Mouse (Mus musculus) heart, embryonic 14.5 days (tissue): ENCODE measurements around the gene Gpc5. TPM values are rescaled to one million over a fixed set of nuclear protein-coding genes. Genes with fewer than 3 reads are reported as not detected.

ENCODE experiments used
- ATAC-seq: fragments of 200-750 bp; cut with Nextera tagmentation; 2 replicates; pipeline ENCODE4 v1.8.0; 2017; ENCODE audit warnings: low read depth, moderate TSS enrichment; ENCODE audit not compliant: insufficient number of reproducible peaks, insufficient read depth, low FRiP score
- H3K27ac ChIP-seq, 2 experiments: fragments of 200-500 bp in 1 of 2; fragments of 300-500 bp in 1 of 2; sonication (generic) in 1 of 2; replicated peaks in 1 of 2; 2 replicates each; pipeline ENCODE4 v1.5.1; 2012 to 2014; ENCODE audit warnings: low read depth in 2 of 2, low read length in 2 of 2, control low read depth in 1 of 2, mild to moderate bottlenecking in 1 of 2, mixed read lengths in 1 of 2; ENCODE audit not compliant: control insufficient read depth in 1 of 2, insufficient read depth in 1 of 2
- H3K27me3 ChIP-seq: fragments of 300-500 bp; sonication (generic); 2 replicates; pipeline ENCODE4 v1.6.1; 2014; ENCODE audit warnings: mild to moderate bottlenecking, low read length, control low read depth; ENCODE audit not compliant: control insufficient read depth, insufficient read depth
- H3K36me3 ChIP-seq: fragments of 300-500 bp; sonication (generic); 2 replicates; pipeline ENCODE4 v1.6.1; 2014; ENCODE audit warnings: mild to moderate bottlenecking, control low read depth, low read length, mixed read lengths; ENCODE audit not compliant: control insufficient read depth, insufficient read depth
- H3K4me1 ChIP-seq, 2 experiments: fragments of 200-500 bp in 1 of 2; fragments of 300-500 bp in 1 of 2; sonication (generic) in 1 of 2; 2 replicates each; pipeline ENCODE4 v1.6.1; 2012 to 2014; ENCODE audit warnings: low read length in 2 of 2, control low read depth in 1 of 2, mixed read lengths in 1 of 2; ENCODE audit not compliant: control insufficient read depth in 2 of 2, insufficient read depth in 2 of 2
- H3K4me2 ChIP-seq: fragments of 300-500 bp; sonication (generic); 2 replicates; pipeline ENCODE4 v1.6.1; 2014; ENCODE audit warnings: mild to moderate bottlenecking, low read length
- H3K4me3 ChIP-seq, 2 experiments: fragments of 200-500 bp in 1 of 2; fragments of 300-500 bp in 1 of 2; sonication (generic) in 1 of 2; 2 replicates each; pipeline ENCODE4 v1.5.1; 2012 to 2014; ENCODE audit warnings: low read length in 2 of 2, mild to moderate bottlenecking in 2 of 2, control low read depth in 1 of 2, low read depth in 1 of 2, moderate library complexity in 1 of 2; ENCODE audit not compliant: control insufficient read depth in 1 of 2, insufficient read depth in 1 of 2
- H3K9ac ChIP-seq: fragments of 300-500 bp; sonication (generic); 2 replicates; pipeline ENCODE4 v1.6.1; 2014; ENCODE audit warnings: mild to moderate bottlenecking, low read length
- H3K9me3 ChIP-seq: fragments of 300-500 bp; sonication (generic); 2 replicates; pipeline ENCODE4 v1.6.1; 2016; ENCODE audit warnings: low read length, control low read depth; ENCODE audit not compliant: control insufficient read depth
- whole genome bisulfite sequencing: fragments of 180-500 bp; shearing (Covaris S2); extraction: QIAGEN DNeasy Blood & Tissue Kit; methylation state at CpG from one replicate; pipeline ENCODE4 v1.1.7; 2014; 5-methylcytosine and 5-hydroxymethylcytosine counted together
- polyA plus RNA-seq: library from polyadenylated mRNA; unstranded; fragments of >200 nt; fragmentation: Nextera tagmentation; extraction: Ambion mirVana; gene quantifications from 2 replicates; pipeline ENCODE4 v1.2.1, GENCODE M21; 2014

The Gpc5 gene
- polyA plus RNA-seq, 1 experiment from 2014 or later: 0.32 TPM

DNA sequence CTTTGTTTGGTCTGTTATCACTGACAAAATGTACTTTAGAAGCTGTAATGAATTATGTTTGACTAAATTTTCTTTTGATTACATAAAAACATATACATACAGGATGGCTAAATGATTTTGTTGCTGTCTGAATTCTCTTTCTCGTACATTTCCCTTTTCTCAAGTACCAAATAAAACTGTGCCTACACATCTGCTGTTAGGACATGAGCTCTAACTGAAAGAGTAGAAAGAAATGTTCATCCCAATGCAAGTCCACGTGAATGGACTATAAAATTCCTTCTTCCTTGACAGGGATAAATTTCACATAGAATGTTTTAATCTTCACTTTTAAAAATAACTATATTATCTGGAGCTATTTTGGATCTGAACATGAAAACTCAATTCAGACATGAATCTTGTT, 751.8 kb downstream of the Gpc5 start:
- no peaks in the 10 kb centered on the region for H3K9me3 ChIP-seq
- no peaks in the 10 kb centered on the region for H3K4me1 ChIP-seq
- no peaks in the 10 kb centered on the region for H3K36me3 ChIP-seq
- H3K4me2 ChIP-seq: no peak overlapping the region
- H3K9ac ChIP-seq: no peak overlapping the region
- H3K27ac ChIP-seq: no peak overlapping the region
- H3K27me3 ChIP-seq: no peaks in the 10 kb centered on the region
- no peak overlapping the region for H3K4me3 ChIP-seq
- 64% methylated on average over 2 of the region's 2 CpGs for WGBS
- no peak for ATAC-seq

DNA sequence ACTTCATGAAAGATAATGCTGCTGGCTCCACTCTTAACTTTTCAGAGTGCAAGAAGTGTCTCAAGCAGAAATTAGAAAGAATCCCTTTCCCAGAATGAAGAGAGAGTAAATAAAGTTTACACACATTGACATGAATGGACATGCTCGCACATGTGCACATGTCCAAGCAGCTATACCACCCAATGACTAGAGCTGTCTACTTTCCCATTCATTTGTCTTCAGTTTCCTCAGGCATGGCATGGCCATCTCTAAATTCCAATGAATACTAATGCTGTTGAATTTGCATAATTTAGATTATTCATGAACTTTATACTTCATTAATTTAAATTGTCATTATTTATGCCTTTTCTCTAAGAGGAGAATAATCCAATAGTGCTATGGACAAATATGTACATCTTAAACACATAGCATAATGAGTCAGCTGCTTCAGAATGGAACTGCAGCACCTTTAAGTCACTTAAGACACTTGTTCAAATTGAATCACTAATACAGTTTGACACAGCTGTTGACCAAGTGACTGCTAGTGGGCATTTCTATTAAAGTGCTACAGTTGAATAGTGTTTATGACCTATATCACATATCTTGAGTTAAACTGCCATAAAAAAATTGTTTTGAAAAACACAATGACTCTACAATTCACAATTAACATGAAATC, 752.9 kb downstream of the Gpc5 start:
- no peak for ATAC-seq
- WGBS: 94% methylated on average over 1 of the region's 1 CpGs
- Histone ChIP-seq H3K9ac (no peak overlapping the region), H3K27ac (no peak overlapping the region), H3K4me3 (no peak overlapping the region), H3K27me3 (no peaks in the 10 kb centered on the region), H3K9me3 (no peaks in the 10 kb centered on the region), H3K36me3 (no peaks in the 10 kb centered on the region), H3K4me1 (no peaks in the 10 kb centered on the region), H3K4me2 (no peak overlapping the region)

DNA sequence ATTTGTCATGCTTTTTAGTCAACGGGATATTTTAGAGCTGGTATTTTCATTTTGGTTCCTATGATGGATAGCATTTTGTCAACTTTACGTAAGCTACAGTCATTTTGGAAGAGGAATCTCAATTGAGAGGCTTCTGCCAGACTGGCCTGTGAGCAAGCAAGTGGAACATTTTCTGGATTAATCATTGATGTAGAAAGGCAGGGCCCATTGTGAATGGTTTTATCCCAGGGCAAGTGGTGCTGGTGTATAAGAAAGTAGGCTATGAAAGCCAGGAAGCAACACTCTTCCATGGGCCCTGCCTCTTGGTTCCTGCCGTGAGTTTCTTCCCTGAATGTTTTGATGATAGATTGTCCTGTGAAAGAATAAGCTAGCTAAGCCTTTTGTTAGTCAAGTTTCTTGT, 777.1 kb downstream of the Gpc5 start:
- no peak overlapping the region for H3K27ac ChIP-seq
- 76% methylated on average over 3 of the region's 3 CpGs for WGBS
- no peaks in the 10 kb centered on the region for H3K36me3 ChIP-seq
- H3K27me3 ChIP-seq: no peaks in the 10 kb centered on the region
- ATAC-seq: no peak
- no peak overlapping the region for H3K4me2 ChIP-seq
- H3K9me3 ChIP-seq: no peaks in the 10 kb centered on the region
- H3K4me1 ChIP-seq: no peaks in the 10 kb centered on the region
- no peak overlapping the region for H3K4me3 ChIP-seq
- no peak overlapping the region for H3K9ac ChIP-seq

- H3K27ac ChIP-seq: no peak overlapping the region
- 78% methylated on average over 1 of the region's 1 CpGs for WGBS
- H3K27me3 ChIP-seq: no peaks in the 10 kb centered on the region
- H3K36me3 ChIP-seq: no peaks in the 10 kb centered on the region
- H3K9me3 ChIP-seq: no peaks in the 10 kb centered on the region
- H3K4me3 ChIP-seq: no peak overlapping the region
- H3K4me2 ChIP-seq: no peak overlapping the region
- H3K9ac ChIP-seq: no peak overlapping the region
- ATAC-seq: no peak
- H3K4me1 ChIP-seq: no peaks in the 10 kb centered on the region
Measured at GRCm38 (mm10) chr14:115976062-115976461, 884.0 kb downstream of the Gpc5 start.

DNA sequence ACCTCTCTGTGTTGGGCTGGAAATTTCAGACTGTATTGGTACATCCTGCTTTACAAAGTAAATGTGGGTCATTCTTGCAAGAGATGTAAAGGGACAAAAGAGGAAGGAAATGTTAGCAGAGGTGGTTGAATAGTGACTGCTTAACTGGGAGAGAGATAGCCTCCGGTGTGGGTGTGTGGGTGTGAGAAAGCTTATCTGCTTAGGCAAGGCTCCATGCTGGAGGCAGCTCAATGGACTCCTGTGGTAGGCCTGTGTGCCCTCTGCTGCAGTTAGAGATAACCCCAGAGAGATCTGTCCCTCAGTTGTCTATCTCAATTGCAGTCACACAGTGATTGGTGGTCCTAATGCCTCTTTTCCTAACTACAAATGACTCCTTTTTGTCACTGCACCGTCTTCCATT, 887.2 kb downstream of the Gpc5 start:
- no peak overlapping the region for H3K4me3 ChIP-seq
- no peaks in the 10 kb centered on the region for H3K9me3 ChIP-seq
- no peak overlapping the region for H3K4me2 ChIP-seq
- no peaks in the 10 kb centered on the region for H3K36me3 ChIP-seq
- no peak for ATAC-seq
- 9% methylated on average over 2 of the region's 2 CpGs for WGBS
- no peaks in the 10 kb centered on the region for H3K27me3 ChIP-seq
- no peak overlapping the region for H3K9ac ChIP-seq
- H3K4me1 ChIP-seq: no peaks in the 10 kb centered on the region
- H3K27ac ChIP-seq: no peak overlapping the region

DNA sequence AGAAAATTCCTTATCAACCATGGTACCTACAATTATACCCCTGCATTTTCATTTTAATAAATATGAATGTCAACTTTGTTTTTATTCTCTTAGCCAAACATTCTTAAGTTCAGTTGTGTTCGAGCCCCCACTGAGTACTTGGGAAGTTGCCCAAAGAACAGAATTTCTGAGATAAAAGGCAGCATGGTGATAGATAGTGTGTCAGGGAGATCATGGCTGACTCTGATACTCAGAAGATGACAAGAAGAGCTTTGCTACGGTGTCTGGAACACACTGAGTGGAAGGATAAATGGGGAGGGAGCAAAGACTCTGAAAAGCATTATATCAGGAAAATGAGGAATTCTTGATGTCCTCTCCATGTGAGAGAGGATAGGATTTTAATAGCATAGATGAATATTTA, 898.7 kb downstream of the Gpc5 start:
- no peaks in the 10 kb centered on the region for H3K27me3 ChIP-seq
- H3K4me1 ChIP-seq: no peaks in the 10 kb centered on the region
- H3K9me3 ChIP-seq: no peaks in the 10 kb centered on the region
- H3K36me3 ChIP-seq: no peaks in the 10 kb centered on the region
- no peak for ATAC-seq
- H3K27ac ChIP-seq: no peak overlapping the region
- H3K4me2 ChIP-seq: no peak overlapping the region
- no peak overlapping the region for H3K9ac ChIP-seq
- no peak overlapping the region for H3K4me3 ChIP-seq
- 42% methylated on average over 2 of the region's 2 CpGs for WGBS

DNA sequence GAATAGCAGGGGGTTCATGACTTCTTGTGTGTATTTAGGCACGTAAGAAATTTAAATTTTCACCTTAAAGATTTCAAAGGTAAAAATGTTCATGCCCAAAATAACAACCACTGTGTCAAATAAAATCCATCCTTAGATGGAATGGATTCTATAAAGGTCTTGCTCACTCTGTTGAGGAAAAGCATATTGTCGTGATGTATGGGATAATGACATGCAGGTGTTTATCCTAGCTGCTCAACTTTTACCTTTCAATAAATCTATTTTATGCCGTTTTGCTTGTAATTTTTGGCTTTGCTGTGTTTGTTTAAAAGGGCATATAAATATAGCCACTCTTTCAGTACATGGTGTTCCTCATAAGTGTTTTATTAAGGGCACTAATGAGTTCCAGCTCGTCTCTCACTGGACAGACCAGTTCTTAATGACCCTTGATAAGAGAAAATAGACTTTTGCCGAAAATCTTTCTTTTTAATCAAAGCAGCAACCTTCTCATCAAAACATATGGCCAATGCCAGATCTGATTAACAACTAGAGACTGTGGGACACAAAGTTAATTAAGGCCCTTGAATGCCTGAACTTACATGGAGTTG, 901.6 kb downstream of the Gpc5 start:
- no peak for ATAC-seq

GRCm38 (mm10) chr14:115998931-115999330, 906.9 kb downstream of the Gpc5 start:
- no peak overlapping the region for H3K27ac ChIP-seq
- H3K4me1 ChIP-seq: no peaks in the 10 kb centered on the region
- H3K36me3 ChIP-seq: no peaks in the 10 kb centered on the region
- 73% methylated on average over 4 of the region's 4 CpGs for WGBS
- no peak for ATAC-seq
- H3K4me3 ChIP-seq: no peak overlapping the region
- no peaks in the 10 kb centered on the region for H3K9me3 ChIP-seq
- no peak overlapping the region for H3K4me2 ChIP-seq
- H3K27me3 ChIP-seq: no peaks in the 10 kb centered on the region
- no peak overlapping the region for H3K9ac ChIP-seq

More for the DNA sequence above, 901.6 kb downstream of the Gpc5 start:
- H3K36me3 ChIP-seq: no peaks in the 10 kb centered on the region
- H3K4me3 ChIP-seq: no peak overlapping the region
- H3K27ac ChIP-seq: no peak overlapping the region
- no peaks in the 10 kb centered on the region for H3K4me1 ChIP-seq
- WGBS: 59% methylated on average over 5 of the region's 5 CpGs
- H3K9me3 ChIP-seq: no peaks in the 10 kb centered on the region
- no peaks in the 10 kb centered on the region for H3K27me3 ChIP-seq
- H3K9ac ChIP-seq: no peak overlapping the region
- H3K4me2 ChIP-seq: no peak overlapping the region
